20 mouse cellular contexts compared by ENCODE assay signal in genomic region chr9:113802734-113803133, GRCm38 (mm10).
DNase-seq lines count a peak whose midpoint lies in the region; ATAC-seq and TF ChIP-seq lines count a peak whose summit lies in the region.
"Had no signal": no experiment of that assay in that cellular context is flagged by ENCODE, and none has a peak within 500 bp of the region (broad histone marks: within the 10 kb centered on the region; RNA-seq: fewer than 3 reads in every experiment).

No protein-coding gene starts in this region.

- TF ChIP-seq CTCF in midbrain, postnatal 0 days (IDR thresholded peaks at IDR 0.05): no peak

- peak; percentile 16 to 41 for DNase-seq in cerebellum, postnatal 14 days
- no peak for DNase-seq in cerebellum, adult 9-11 months
- no peak for DNase-seq in hindbrain, embryonic 14.5 days (ENCODE audit: low spot score)
- no peak for DNase-seq in hindbrain, embryonic 10.5 days (ENCODE audit: low spot score)
- no peak for DNase-seq in midbrain, embryonic 14.5 days
- DNase-seq in midbrain, postnatal 0 days (ENCODE audit: low spot score): no peak
- no peak for DNase-seq in kidney, postnatal 14 days
- DNase-seq in gastrocnemius, adult 18-20 months (ENCODE audit: low spot score): no peak
- DNase-seq: adrenal gland, postnatal 36 days; cerebellum, adult 8-10 months; embryo, embryonic 11 days; gastrocnemius, postnatal 10 days; heart, postnatal 10 days; liver, embryonic 13.5 days; lung, embryonic 14.5 days; lung, postnatal 36 days; retina, postnatal 1 day; thymus, adult 2 months had no signal

- ATAC-seq in hindbrain, embryonic 14.5 days (ENCODE audit: low FRiP score): no peak
- ATAC-seq in midbrain, embryonic 14.5 days (ENCODE audit: low FRiP score, low TSS enrichment): no peak
- ATAC-seq in midbrain, postnatal 0 days (ENCODE audit: low FRiP score): no peak

- 0 out of 2 replicates have a peak, but pooled peaks cover 4% of the 10 kb centered on the region for H3K4me1 ChIP-seq in hindbrain, embryonic 14.5 days (replicated peaks; ENCODE audit: control insufficient read depth, insufficient read depth, low read length)
- 0 out of 2 replicates have a peak, but pooled peaks cover 4% of the 10 kb centered on the region for H3K4me1 ChIP-seq in hindbrain, embryonic 10.5 days (replicated peaks)
- 0 out of 2 replicates have a peak, but pooled peaks cover 2% of the 10 kb centered on the region for H3K4me1 ChIP-seq in midbrain, embryonic 14.5 days (ENCODE audit: control insufficient read depth, insufficient read depth, low read length)
- H3K4me1 ChIP-seq in midbrain, postnatal 0 days (ENCODE audit: insufficient read depth, low read length): no peaks in the 10 kb centered on the region
- H3K4me1 ChIP-seq: limb, embryonic 13.5 days; stomach, embryonic 15.5 days had no signal

- H3K9ac ChIP-seq in hindbrain, embryonic 14.5 days: no peak overlapping the region
- H3K9ac ChIP-seq in midbrain, embryonic 14.5 days (replicated peaks; ENCODE audit: low read length): no peak overlapping the region
- H3K9ac ChIP-seq in midbrain, postnatal 0 days (replicated peaks; ENCODE audit: low read length, poor library complexity, severe bottlenecking): no peak overlapping the region
- H3K9ac ChIP-seq: limb, embryonic 13.5 days; liver, embryonic 13.5 days; lung, embryonic 14.5 days; stomach, embryonic 15.5 days had no signal

- H3K9me3 ChIP-seq in hindbrain, embryonic 14.5 days (ENCODE audit: control insufficient read depth, low read length): no peaks in the 10 kb centered on the region
- no peaks in the 10 kb centered on the region for H3K9me3 ChIP-seq in hindbrain, embryonic 10.5 days
- H3K9me3 ChIP-seq in midbrain, embryonic 14.5 days (ENCODE audit: control insufficient read depth, low read length): no peaks in the 10 kb centered on the region
- no peaks in the 10 kb centered on the region for H3K9me3 ChIP-seq in midbrain, postnatal 0 days (ENCODE audit: low read length)
- H3K9me3 ChIP-seq: limb, embryonic 13.5 days; liver, embryonic 13.5 days; stomach, embryonic 15.5 days had no signal

- H3K4me2 ChIP-seq in hindbrain, embryonic 14.5 days (replicated peaks): no peak overlapping the region
- H3K4me2 ChIP-seq in midbrain, embryonic 14.5 days (ENCODE audit: low read length): no peak overlapping the region
- no peak overlapping the region for H3K4me2 ChIP-seq in midbrain, postnatal 0 days (ENCODE audit: low read depth, low read length, poor library complexity, severe bottlenecking)
- H3K4me2 ChIP-seq: limb, embryonic 13.5 days; liver, embryonic 13.5 days; lung, embryonic 14.5 days; stomach, embryonic 15.5 days had no signal

- H3K36me3 ChIP-seq in hindbrain, embryonic 14.5 days (replicated peaks; ENCODE audit: control insufficient read depth, insufficient read depth): no peaks in the 10 kb centered on the region
- H3K36me3 ChIP-seq in hindbrain, embryonic 10.5 days: no peaks in the 10 kb centered on the region
- no peaks in the 10 kb centered on the region for H3K36me3 ChIP-seq in midbrain, embryonic 14.5 days (ENCODE audit: control insufficient read depth, insufficient read depth, low read length)
- H3K36me3 ChIP-seq in midbrain, postnatal 0 days (ENCODE audit: insufficient read depth, low read length): no peaks in the 10 kb centered on the region
- H3K36me3 ChIP-seq: limb, embryonic 13.5 days; stomach, embryonic 15.5 days had no signal

- H3K4me3 ChIP-seq in hindbrain, embryonic 14.5 days (replicated peaks; ENCODE audit: low read length): no peak overlapping the region
- H3K4me3 ChIP-seq in hindbrain, embryonic 10.5 days: no peak overlapping the region
- no peak overlapping the region for H3K4me3 ChIP-seq in midbrain, embryonic 14.5 days (replicated peaks; ENCODE audit: low read depth, low read length)
- H3K4me3 ChIP-seq in midbrain, postnatal 0 days (ENCODE audit: low read depth, low read length): no peak overlapping the region
- H3K4me3 ChIP-seq: limb, embryonic 13.5 days; liver, embryonic 13.5 days; stomach, embryonic 15.5 days had no signal

- H3K27me3 ChIP-seq in hindbrain, embryonic 14.5 days (ENCODE audit: control insufficient read depth, insufficient read depth, low read length): no peaks in the 10 kb centered on the region
- H3K27me3 ChIP-seq in hindbrain, embryonic 10.5 days (ENCODE audit: insufficient read depth, poor library complexity, severe bottlenecking): no peaks in the 10 kb centered on the region
- no peaks in the 10 kb centered on the region for H3K27me3 ChIP-seq in midbrain, embryonic 14.5 days (ENCODE audit: control insufficient read depth, insufficient read depth, low read length)
- no peaks in the 10 kb centered on the region for H3K27me3 ChIP-seq in midbrain, postnatal 0 days (ENCODE audit: insufficient read depth, low read length)
- H3K27me3 ChIP-seq: limb, embryonic 13.5 days; liver, embryonic 13.5 days; stomach, embryonic 15.5 days had no signal

- H3K27ac ChIP-seq in hindbrain, embryonic 14.5 days: peak overlapping the region; percentile 29; the same call in 1 of the 2 replicates
- no peak overlapping the region for H3K27ac ChIP-seq in hindbrain, embryonic 10.5 days
- H3K27ac ChIP-seq in midbrain, embryonic 14.5 days (replicated peaks; ENCODE audit: low read depth, low read length): 0 out of 2 replicates have a peak overlapping the region, but pooled peaks have one; percentile 28
- no peak overlapping the region for H3K27ac ChIP-seq in midbrain, postnatal 0 days (ENCODE audit: low read depth, low read length)
- H3K27ac ChIP-seq: limb, embryonic 13.5 days; liver, embryonic 13.5 days; stomach, embryonic 15.5 days had no signal

- 64% methylated on average over 3 of the region's 3 CpGs for WGBS in hindbrain, embryonic 14.5 days
- 53% methylated on average over 3 of the region's 3 CpGs for WGBS in hindbrain, embryonic 10.5 days
- 40% methylated on average over 3 of the region's 3 CpGs for WGBS in midbrain, embryonic 14.5 days
- WGBS in midbrain, postnatal 0 days: 38% methylated on average over 3 of the region's 3 CpGs

Comparison
In these comparisons a context has a peak if more than half of its experiments do, and no peak if none do; other contexts are left out.
1. DNase-seq: peak in cerebellum, postnatal 14 days (2 of 2); none in cerebellum, adult 9-11 months (single experiment), hindbrain, embryonic 14.5 days (single experiment), hindbrain, embryonic 10.5 days (single experiment), midbrain, embryonic 14.5 days (single experiment), midbrain, postnatal 0 days (single experiment), kidney, postnatal 14 days (single experiment) and gastrocnemius, adult 18-20 months (single experiment).
2. H3K27ac ChIP-seq: peak in hindbrain, embryonic 14.5 days (single experiment) and midbrain, embryonic 14.5 days (single experiment); none in hindbrain, embryonic 10.5 days (single experiment) and midbrain, postnatal 0 days (single experiment).